Mouse (Mus musculus): ENCODE measurements around the gene Ano6. TPM values are rescaled to one million over a fixed set of nuclear protein-coding genes. Genes with fewer than 3 reads are reported as not detected.

Gene Ano6
- total RNA-seq, 2 experiments from 2014 or later = 26.9 to 32.4 TPM

- TF ChIP-seq CTCF (conservative IDR thresholded peaks at IDR 0.05) = no peak
- Histone ChIP-seq H3K4me3 (no peak overlapping the region; the same call in 1 of the 2 replicates), H3K27ac (peak overlapping the region; percentile 81)
- DNase-seq (ENCODE audit: low spot score in 2 of 2) = peak in 1 of 2 experiments; percentile 63
Measured at GRCm38 (mm10) chr15:95931013-95931775, 140.6 kb downstream of the Ano6 start.

GRCm38 (mm10) chr15:95932358-95932757, 141.7 kb downstream of the Ano6 start:
- TF ChIP-seq CTCF (conservative IDR thresholded peaks at IDR 0.05) = peak; percentile 30; the same call in 1 of the 2 replicates
- peak overlapping the region; percentile 81 for H3K27ac ChIP-seq
- peak overlapping the region; percentile 22; the same call in 1 of the 2 replicates for H3K4me3 ChIP-seq
- peak; percentile 65 to 66 for DNase-seq (ENCODE audit: low spot score in 2 of 2)

- Histone ChIP-seq H3K4me3 (peak overlapping the region; percentile 36), H3K27ac (peak overlapping the region; percentile 61; the same call in 1 of the 2 replicates)
- peak; percentile 30 to 53 for DNase-seq (ENCODE audit: low spot score in 2 of 2)
- peak; percentile 33 for TF ChIP-seq CTCF (conservative IDR thresholded peaks at IDR 0.05)
Measured at GRCm38 (mm10) chr15:95935141-95935540, 144.5 kb downstream of the Ano6 start.

GRCm38 (mm10) chr15:95943470-95943869, 152.8 kb downstream of the Ano6 start:
- DNase-seq (ENCODE audit: low spot score in 2 of 2) = no peak
- TF ChIP-seq CTCF (conservative IDR thresholded peaks at IDR 0.05) = peak; percentile 69
- H3K27ac ChIP-seq = no peak overlapping the region
- no peak overlapping the region for H3K4me3 ChIP-seq

GRCm38 (mm10) chr15:95944299-95944698, 153.7 kb downstream of the Ano6 start:
- Histone ChIP-seq H3K27ac (no peak overlapping the region), H3K4me3 (no peak overlapping the region)
- TF ChIP-seq CTCF (conservative IDR thresholded peaks at IDR 0.05) = no peak
- DNase-seq (ENCODE audit: low spot score in 2 of 2) = no peak

- Histone ChIP-seq H3K27ac (peak overlapping the region; percentile 46; the same call in 1 of the 2 replicates), H3K4me3 (no peak overlapping the region)
- no peak for DNase-seq (ENCODE audit: low spot score in 2 of 2)
- TF ChIP-seq CTCF (conservative IDR thresholded peaks at IDR 0.05) = no peak
Measured at GRCm38 (mm10) chr15:95945951-95946708, 155.5 kb downstream of the Ano6 start.

GRCm38 (mm10) chr15:95948411-95948810, 157.8 kb downstream of the Ano6 start:
- TF ChIP-seq CTCF (conservative IDR thresholded peaks at IDR 0.05) = no peak
- no peak for DNase-seq (ENCODE audit: low spot score in 2 of 2)
- no peak overlapping the region for H3K27ac ChIP-seq
- no peak overlapping the region for H3K4me3 ChIP-seq

GRCm38 (mm10) chr15:95949336-95949735, 158.7 kb downstream of the Ano6 start:
- Histone ChIP-seq H3K27ac (no peak overlapping the region), H3K4me3 (no peak overlapping the region)
- TF ChIP-seq CTCF (conservative IDR thresholded peaks at IDR 0.05) = no peak
- DNase-seq (ENCODE audit: low spot score in 2 of 2) = no peak

GRCm38 (mm10) chr15:95951497-95951896, 160.9 kb downstream of the Ano6 start:
- no peak for TF ChIP-seq CTCF (conservative IDR thresholded peaks at IDR 0.05)
- DNase-seq (ENCODE audit: low spot score in 2 of 2) = no peak
- peak overlapping the region; percentile 10; the same call in 1 of the 2 replicates for H3K27ac ChIP-seq
- no peak overlapping the region for H3K4me3 ChIP-seq

GRCm38 (mm10) chr15:95956692-95957091, 166.0 kb downstream of the Ano6 start:
- no peak overlapping the region for H3K27ac ChIP-seq
- no peak for TF ChIP-seq CTCF (conservative IDR thresholded peaks at IDR 0.05)

GRCm38 (mm10) chr15:95962411-95963123, 171.9 kb downstream of the Ano6 start:
- Histone ChIP-seq H3K27ac (peak overlapping the region; percentile 83; the same call in 1 of the 2 replicates), H3K4me3 (no peak overlapping the region)
- no peak for DNase-seq (ENCODE audit: low spot score in 2 of 2)
- TF ChIP-seq CTCF (conservative IDR thresholded peaks at IDR 0.05) = no peak

More at GRCm38 (mm10) chr15:95956692-95957091, 166.0 kb downstream of the Ano6 start:
- no peak overlapping the region for H3K4me3 ChIP-seq
- DNase-seq (ENCODE audit: low spot score in 2 of 2) = no peak

- no peak for TF ChIP-seq CTCF (conservative IDR thresholded peaks at IDR 0.05)
- Histone ChIP-seq H3K27ac (peak overlapping the region; percentile 83), H3K4me3 (no peak overlapping the region)
- no peak for DNase-seq (ENCODE audit: low spot score in 2 of 2)
Measured at GRCm38 (mm10) chr15:95963124-95963482, 172.5 kb downstream of the Ano6 start.
